Mouse (Mus musculus) midbrain, embryonic 12.5 days (tissue): ENCODE data around the gene Crispld2. TPM values are rescaled to one million over a fixed set of nuclear protein-coding genes. Genes with fewer than 3 reads are reported as not detected.

Experiments used
- ATAC-seq: fragments of 200-750 bp; cut with Nextera tagmentation; 2 replicates; pipeline ENCODE4 v1.8.0; 2017; ENCODE audit warnings: low read depth, moderate TSS enrichment, moderate library complexity; ENCODE audit not compliant: low FRiP score
- H3K27ac ChIP-seq: fragments of 300-500 bp; sonication (generic); replicated peaks from 2 replicates; pipeline ENCODE4 v1.5.1; 2016; ENCODE audit warnings: mild to moderate bottlenecking
- H3K27me3 ChIP-seq: fragments of 300-500 bp; sonication (generic); 2 replicates; pipeline ENCODE4 v1.6.1; 2016; ENCODE audit warnings: mild to moderate bottlenecking
- H3K36me3 ChIP-seq: fragments of 300-500 bp; sonication (generic); 2 replicates; pipeline ENCODE4 v1.6.1; 2016
- H3K4me1 ChIP-seq: fragments of 300-500 bp; sonication (generic); 2 replicates; pipeline ENCODE4 v1.6.1; 2016
- H3K4me2 ChIP-seq: fragments of 300-500 bp; sonication (generic); replicated peaks from 2 replicates; pipeline ENCODE4 v1.6.1; 2016; ENCODE audit warnings: mild to moderate bottlenecking, moderate library complexity
- H3K4me3 ChIP-seq: fragments of 300-500 bp; sonication (generic); 2 replicates; pipeline ENCODE4 v1.5.1; 2016; ENCODE audit warnings: mild to moderate bottlenecking
- H3K9ac ChIP-seq: fragments of 300-500 bp; sonication (generic); replicated peaks from 2 replicates; pipeline ENCODE4 v1.6.1; 2016; ENCODE audit warnings: mild to moderate bottlenecking, moderate library complexity
- H3K9me3 ChIP-seq: fragments of 300-500 bp; sonication (generic); 2 replicates; pipeline ENCODE4 v1.6.1; 2016; ENCODE audit warnings: mild to moderate bottlenecking
- WGBS: fragments of 180-500 bp; shearing (Covaris S2); methylation state at CpG from one replicate; pipeline ENCODE4 v1.1.7; 2016; 5-methylcytosine and 5-hydroxymethylcytosine counted together
- polyA plus RNA-seq: library from polyadenylated mRNA; unstranded; fragments of >200 nt; fragmentation: Nextera tagmentation; extraction: Ambion mirVana; gene quantifications from 2 replicates; pipeline ENCODE4 v1.2.1, GENCODE M21; 2016

Gene Crispld2
- polyA plus RNA-seq, 1 experiment from 2014 or later = 5.7 TPM

- H3K9me3 ChIP-seq = no peaks in the 10 kb centered on the region
- no peak overlapping the region for H3K4me3 ChIP-seq
- H3K4me2 ChIP-seq = no peak overlapping the region
- H3K9ac ChIP-seq = no peak overlapping the region
- no peaks in the 10 kb centered on the region for H3K36me3 ChIP-seq
- WGBS = 63% methylated on average over 9 of the region's 9 CpGs
- no peak overlapping the region for H3K27ac ChIP-seq
- H3K27me3 ChIP-seq = no peaks in the 10 kb centered on the region; the same call in 1 of the 2 replicates
- 0 out of 2 replicates have a peak, but pooled peaks cover 10% of the 10 kb centered on the region for H3K4me1 ChIP-seq
- ATAC-seq = no peak
Measured at GRCm38 (mm10) chr8:120002348-120002747, 10.1 kb downstream of the Crispld2 start.

- H3K4me2 ChIP-seq = no peak overlapping the region
- H3K27ac ChIP-seq = 0 out of 2 replicates have a peak overlapping the region, but pooled peaks have one; percentile 2
- 0 out of 2 replicates have a peak, but pooled peaks cover 10% of the 10 kb centered on the region for H3K4me1 ChIP-seq
- H3K4me3 ChIP-seq = no peak overlapping the region
- H3K36me3 ChIP-seq = no peaks in the 10 kb centered on the region
- no peaks in the 10 kb centered on the region for H3K9me3 ChIP-seq
- WGBS = 54% methylated on average over 14 of the region's 14 CpGs
- H3K9ac ChIP-seq = no peak overlapping the region
- H3K27me3 ChIP-seq = no peaks in the 10 kb centered on the region; the same call in 1 of the 2 replicates
- no peak for ATAC-seq
Measured at GRCm38 (mm10) chr8:120004154-120004702, 12.0 kb downstream of the Crispld2 start.

GRCm38 (mm10) chr8:120004705-120005381, 12.6 kb downstream of the Crispld2 start:
- 54% methylated on average over 2 of the region's 2 CpGs for WGBS
- Histone ChIP-seq H3K36me3 (no peaks in the 10 kb centered on the region), H3K27ac (no peak overlapping the region), H3K9me3 (no peaks in the 10 kb centered on the region), H3K9ac (no peak overlapping the region), H3K4me1 (0 out of 2 replicates have a peak, but pooled peaks cover 13% of the 10 kb centered on the region), H3K4me2 (no peak overlapping the region), H3K4me3 (no peak overlapping the region), H3K27me3 (no peaks in the 10 kb centered on the region; the same call in 1 of the 2 replicates)
- no peak for ATAC-seq

- no peaks in the 10 kb centered on the region for H3K36me3 ChIP-seq
- H3K4me3 ChIP-seq = no peak overlapping the region
- H3K27me3 ChIP-seq = no peaks in the 10 kb centered on the region; the same call in 1 of the 2 replicates
- H3K4me1 ChIP-seq = 0 out of 2 replicates have a peak, but pooled peaks cover 13% of the 10 kb centered on the region
- H3K4me2 ChIP-seq = no peak overlapping the region
- H3K9ac ChIP-seq = no peak overlapping the region
- no peak for ATAC-seq
- no peak overlapping the region for H3K27ac ChIP-seq
- 41% methylated on average over 9 of the region's 9 CpGs for WGBS
- no peaks in the 10 kb centered on the region for H3K9me3 ChIP-seq
Measured at GRCm38 (mm10) chr8:120006645-120007160, 14.5 kb downstream of the Crispld2 start.

GRCm38 (mm10) chr8:120007178-120007577, 14.9 kb downstream of the Crispld2 start:
- H3K4me3 ChIP-seq = no peak overlapping the region
- 0 out of 2 replicates have a peak, but pooled peaks cover 13% of the 10 kb centered on the region for H3K4me1 ChIP-seq
- ATAC-seq = no peak
- no peaks in the 10 kb centered on the region for H3K9me3 ChIP-seq
- H3K27ac ChIP-seq = no peak overlapping the region
- H3K4me2 ChIP-seq = no peak overlapping the region
- WGBS = 82% methylated on average over 9 of the region's 9 CpGs
- peaks cover 2% of the 10 kb centered on the region; the same call in 1 of the 2 replicates for H3K27me3 ChIP-seq
- H3K9ac ChIP-seq = no peak overlapping the region
- no peaks in the 10 kb centered on the region for H3K36me3 ChIP-seq

- ATAC-seq = no peak
- no peak overlapping the region for H3K27ac ChIP-seq
- H3K9ac ChIP-seq = no peak overlapping the region
- H3K27me3 ChIP-seq = peaks cover 5% of the 10 kb centered on the region; the same call in 1 of the 2 replicates
- no peaks in the 10 kb centered on the region for H3K9me3 ChIP-seq
- 74% methylated on average over 6 of the region's 6 CpGs for WGBS
- H3K4me2 ChIP-seq = no peak overlapping the region
- no peak overlapping the region for H3K4me3 ChIP-seq
- no peaks in the 10 kb centered on the region for H3K36me3 ChIP-seq
- H3K4me1 ChIP-seq = peaks cover 15% of the 10 kb centered on the region; the same call in 1 of the 2 replicates
Measured at GRCm38 (mm10) chr8:120009284-120009683, 17.0 kb downstream of the Crispld2 start.

- H3K4me1 ChIP-seq = peaks cover 10% of the 10 kb centered on the region; the same call in 1 of the 2 replicates
- H3K9ac ChIP-seq = no peak overlapping the region
- H3K27me3 ChIP-seq = peaks cover 5% of the 10 kb centered on the region; the same call in 1 of the 2 replicates
- no peak overlapping the region for H3K27ac ChIP-seq
- H3K36me3 ChIP-seq = no peaks in the 10 kb centered on the region
- no peak for ATAC-seq
- H3K9me3 ChIP-seq = no peaks in the 10 kb centered on the region
- H3K4me3 ChIP-seq = no peak overlapping the region
- 94% methylated on average over 8 of the region's 8 CpGs for WGBS
- H3K4me2 ChIP-seq = no peak overlapping the region
Measured at GRCm38 (mm10) chr8:120012491-120012890, 20.3 kb downstream of the Crispld2 start.

GRCm38 (mm10) chr8:120012927-120013326, 20.7 kb downstream of the Crispld2 start:
- Histone ChIP-seq H3K4me2 (no peak overlapping the region), H3K27ac (no peak overlapping the region), H3K36me3 (no peaks in the 10 kb centered on the region), H3K4me1 (peaks cover 10% of the 10 kb centered on the region; the same call in 1 of the 2 replicates), H3K9me3 (no peaks in the 10 kb centered on the region), H3K4me3 (no peak overlapping the region), H3K9ac (no peak overlapping the region), H3K27me3 (peaks cover 5% of the 10 kb centered on the region; the same call in 1 of the 2 replicates)
- WGBS = 31% methylated on average over 9 of the region's 9 CpGs
- ATAC-seq = no peak

- Histone ChIP-seq H3K4me1 (peaks cover 15% of the 10 kb centered on the region; the same call in 1 of the 2 replicates), H3K4me2 (no peak overlapping the region), H3K9me3 (no peaks in the 10 kb centered on the region), H3K9ac (no peak overlapping the region), H3K4me3 (no peak overlapping the region), H3K27ac (no peak overlapping the region), H3K36me3 (no peaks in the 10 kb centered on the region), H3K27me3 (peaks cover 8% of the 10 kb centered on the region; the same call in 1 of the 2 replicates)
- WGBS = 73% methylated on average over 15 of the region's 15 CpGs
- ATAC-seq = no peak
Measured at GRCm38 (mm10) chr8:120014267-120015023, 22.2 kb downstream of the Crispld2 start.

- H3K9ac ChIP-seq = no peak overlapping the region
- peaks cover 8% of the 10 kb centered on the region; the same call in 1 of the 2 replicates for H3K27me3 ChIP-seq
- no peak overlapping the region for H3K4me3 ChIP-seq
- 89% methylated on average over 8 of the region's 8 CpGs for WGBS
- H3K4me2 ChIP-seq = no peak overlapping the region
- no peaks in the 10 kb centered on the region for H3K36me3 ChIP-seq
- no peak overlapping the region for H3K27ac ChIP-seq
- H3K4me1 ChIP-seq = peaks cover 13% of the 10 kb centered on the region; the same call in 1 of the 2 replicates
- no peaks in the 10 kb centered on the region for H3K9me3 ChIP-seq
- no peak for ATAC-seq
Measured at GRCm38 (mm10) chr8:120015916-120016315, 23.7 kb downstream of the Crispld2 start.

GRCm38 (mm10) chr8:120016424-120016823, 24.2 kb downstream of the Crispld2 start:
- peaks cover 8% of the 10 kb centered on the region; the same call in 1 of the 2 replicates for H3K27me3 ChIP-seq
- 84% methylated on average over 7 of the region's 7 CpGs for WGBS
- no peaks in the 10 kb centered on the region for H3K9me3 ChIP-seq
- peaks cover 13% of the 10 kb centered on the region; the same call in 1 of the 2 replicates for H3K4me1 ChIP-seq
- ATAC-seq = no peak
- H3K36me3 ChIP-seq = no peaks in the 10 kb centered on the region
- no peak overlapping the region for H3K4me3 ChIP-seq
- H3K9ac ChIP-seq = no peak overlapping the region
- H3K27ac ChIP-seq = no peak overlapping the region
- H3K4me2 ChIP-seq = no peak overlapping the region
